Mouse (Mus musculus) right cerebral cortex, postnatal 14 days (tissue): ENCODE data around the gene Zdhhc21.

Experiments used
- DNase-seq: peaks from one replicate; pipeline ENCODE4 v3.0.0; 2022

The Zdhhc21 gene

GRCm38 (mm10) chr4:82859131-82860125, at the start of gene Zdhhc21:
Gene Zdhhc21, minus strand, starts transcription at chr4:82859958.
- DNase-seq, result peak; percentile 79

DNA sequence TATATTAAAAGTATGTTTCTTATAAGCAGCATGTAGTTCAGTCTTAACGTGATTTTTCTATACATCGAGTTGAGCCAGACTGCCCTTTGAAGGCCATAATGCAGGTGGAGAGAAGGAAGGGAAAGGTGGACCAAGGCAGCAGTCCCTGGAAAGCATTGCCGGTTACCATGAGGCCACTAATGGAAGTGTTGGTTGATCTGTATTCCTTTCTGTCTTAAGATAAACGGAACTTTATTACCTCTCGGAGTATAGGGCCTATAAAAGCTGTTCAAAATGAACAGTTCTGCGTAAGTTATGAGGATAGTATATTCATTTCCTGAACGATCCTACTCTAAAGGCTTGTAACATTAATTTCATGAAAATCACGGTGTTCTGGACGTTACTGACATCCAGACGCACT, 35.5 kb upstream of the Zdhhc21 start:
- no peak for DNase-seq

GRCm38 (mm10) chr4:82892247-82892646, 32.5 kb upstream of the Zdhhc21 start:
- DNase-seq, result no peak

- no peak for DNase-seq
Observed at GRCm38 (mm10) chr4:82891566-82891965, 31.8 kb upstream of the Zdhhc21 start.

DNA sequence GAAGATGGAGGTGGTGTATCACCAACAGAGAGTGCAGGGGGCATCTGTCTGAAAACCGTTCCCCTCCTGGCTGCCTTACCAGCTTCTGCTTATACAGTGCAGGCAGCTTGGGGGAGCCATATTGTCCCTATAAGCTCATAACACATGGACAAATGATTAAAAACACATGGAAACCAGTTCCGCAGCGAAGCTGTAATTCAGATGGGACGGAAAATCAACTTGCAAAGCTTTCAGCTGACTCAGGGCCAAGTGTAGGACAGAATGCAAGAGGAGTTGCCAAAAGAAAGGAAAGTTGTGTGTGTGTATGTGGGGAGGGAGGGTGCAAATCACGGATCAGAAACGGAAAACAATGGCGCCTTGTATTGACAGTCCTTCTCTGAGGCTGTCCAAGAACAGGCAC, 31.3 kb upstream of the Zdhhc21 start:
- no peak for DNase-seq

DNA sequence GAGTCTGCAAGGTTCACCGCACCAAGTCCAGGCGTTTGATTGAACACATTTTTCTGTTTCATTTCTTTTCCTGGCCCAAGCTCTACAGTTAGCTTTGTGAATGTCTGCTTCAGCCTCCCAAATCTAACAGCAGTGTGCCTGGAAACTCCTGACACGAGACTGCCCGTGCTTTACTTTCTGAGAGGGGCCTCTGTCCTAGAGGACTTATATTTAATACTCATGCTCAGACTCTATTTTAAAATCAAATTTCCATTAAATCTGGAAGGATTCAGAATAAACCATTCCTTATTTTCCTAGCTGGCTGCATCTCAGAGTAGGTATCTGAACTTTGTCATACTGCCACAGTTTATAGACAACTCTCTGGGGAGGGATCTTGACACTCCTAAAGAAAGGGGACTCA, 30.8 kb upstream of the Zdhhc21 start:
- no peak for DNase-seq

DNA sequence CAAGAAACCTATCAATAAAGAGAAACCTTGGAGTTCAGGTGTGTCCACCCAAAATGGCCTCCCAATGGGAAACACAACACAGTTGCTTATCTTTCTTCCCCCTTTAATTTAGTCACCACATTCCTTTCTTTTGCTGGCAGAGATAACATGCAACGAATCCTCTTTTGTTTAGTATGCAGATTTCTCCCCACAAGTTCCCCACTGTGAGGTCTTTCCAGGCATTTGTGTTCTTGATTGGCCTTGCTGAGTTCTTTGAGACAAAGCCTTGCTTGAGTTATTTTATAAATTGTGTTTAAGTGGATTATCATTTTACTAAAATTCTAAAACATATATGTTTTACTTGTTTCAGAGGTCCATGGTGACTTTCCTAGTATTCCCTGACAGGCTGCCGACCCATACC, 26.4 kb upstream of the Zdhhc21 start:
- no peak for DNase-seq

DNA sequence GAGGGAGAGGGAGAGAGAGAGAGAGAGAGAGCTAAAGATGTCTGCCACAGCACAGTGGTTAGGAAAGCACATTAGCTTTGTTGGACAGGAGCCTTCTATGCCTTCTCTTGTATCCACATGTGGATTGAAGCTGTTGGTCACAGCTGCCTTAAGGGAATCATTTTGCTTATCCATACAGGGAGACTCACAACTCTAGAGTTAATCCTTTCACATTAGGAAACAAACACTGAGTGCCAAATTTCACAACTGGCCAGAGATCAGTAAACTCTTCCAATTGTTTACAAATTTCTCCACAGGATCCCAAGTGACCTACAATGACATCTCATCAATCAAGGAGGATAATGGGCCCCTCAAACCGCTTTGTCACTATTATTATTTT, 25.8 kb upstream of the Zdhhc21 start:
- DNase-seq, result no peak

DNA sequence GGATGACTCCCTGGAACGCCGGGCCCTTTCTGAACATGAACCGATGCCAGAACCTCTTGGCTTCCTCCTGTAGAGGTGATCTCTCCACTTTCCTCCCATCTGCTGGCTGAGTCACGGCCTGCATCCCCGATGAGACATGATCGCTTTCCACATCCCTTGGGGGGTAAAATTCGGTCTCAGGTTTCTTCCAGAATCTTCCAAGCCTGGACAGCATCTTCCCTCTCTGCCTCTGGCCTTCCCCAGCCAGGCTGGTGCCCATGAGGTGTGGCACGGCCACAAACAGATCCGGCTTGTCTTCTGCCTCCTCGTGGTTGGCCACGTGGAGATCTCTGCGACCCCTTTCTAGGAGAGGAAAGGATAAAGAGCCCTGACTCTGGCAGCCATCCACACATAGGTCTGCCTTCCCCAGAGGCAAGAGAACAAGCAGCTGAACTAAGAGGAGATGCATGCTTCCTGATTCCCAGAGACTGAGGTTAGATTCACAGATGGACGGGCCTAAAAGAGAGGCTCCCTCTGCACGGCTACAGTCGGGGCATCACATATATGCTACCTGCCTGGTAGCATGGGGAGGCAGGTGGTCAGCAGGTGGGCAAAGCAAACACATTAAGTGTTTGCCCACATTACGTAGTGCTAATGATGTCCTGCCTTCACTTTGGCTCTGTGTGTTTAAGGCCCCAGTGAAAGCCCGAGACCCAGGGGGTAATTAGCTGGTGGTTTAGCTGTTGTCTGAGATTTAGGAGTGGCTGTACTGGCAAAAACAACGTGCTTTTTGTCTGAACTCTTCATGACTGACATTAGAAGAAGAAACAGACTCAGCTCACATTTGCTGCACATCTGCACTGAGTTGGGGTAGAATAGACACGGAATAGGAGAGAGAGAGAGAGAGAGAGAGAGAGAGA, 25.1 kb upstream of the Zdhhc21 start, which contains the start of gene Cer1:
Cer1 (minus strand) TSS at position 513 of the 899 bp plus-strand sequence.
- no peak for DNase-seq

DNA sequence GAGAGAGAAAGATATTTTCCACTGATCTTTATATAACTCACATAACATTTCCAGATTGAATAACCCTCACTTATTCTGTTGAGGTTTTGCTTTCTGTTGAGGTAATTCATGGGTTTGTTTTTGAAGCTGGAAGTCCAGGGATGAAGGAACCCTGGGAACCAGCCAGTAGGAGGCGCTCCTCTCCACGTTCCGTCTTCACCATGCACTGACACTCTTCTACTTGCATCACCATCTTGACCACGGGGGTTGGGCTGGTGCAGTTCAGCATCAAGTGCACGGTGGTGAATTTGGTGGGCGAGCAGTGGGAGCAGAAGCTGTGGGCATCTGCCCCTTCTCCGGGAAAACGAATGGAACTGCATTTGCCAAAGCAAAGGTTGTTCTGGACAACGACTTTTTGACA, 22.7 kb upstream of the Zdhhc21 start:
- DNase-seq, result no peak

DNA sequence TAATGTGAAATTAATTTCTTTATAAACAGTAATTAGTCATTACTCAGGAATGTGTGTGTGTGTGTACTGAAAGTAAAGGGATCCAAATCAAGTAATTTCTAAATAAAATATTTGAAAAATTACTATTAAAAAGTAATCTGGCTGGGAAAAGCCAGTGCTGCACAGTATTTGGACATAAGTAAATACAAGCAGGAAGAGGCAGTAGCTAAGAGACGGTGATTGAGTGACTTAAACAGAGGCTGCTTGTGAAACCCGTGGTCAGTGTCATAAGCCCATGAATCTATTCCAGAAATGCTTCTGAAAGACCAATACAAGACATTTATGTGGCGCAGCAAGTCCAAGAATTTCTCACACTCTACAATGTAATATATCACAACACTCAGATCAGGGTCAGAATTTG, 21.6 kb upstream of the Zdhhc21 start:
- DNase-seq, result no peak

DNA sequence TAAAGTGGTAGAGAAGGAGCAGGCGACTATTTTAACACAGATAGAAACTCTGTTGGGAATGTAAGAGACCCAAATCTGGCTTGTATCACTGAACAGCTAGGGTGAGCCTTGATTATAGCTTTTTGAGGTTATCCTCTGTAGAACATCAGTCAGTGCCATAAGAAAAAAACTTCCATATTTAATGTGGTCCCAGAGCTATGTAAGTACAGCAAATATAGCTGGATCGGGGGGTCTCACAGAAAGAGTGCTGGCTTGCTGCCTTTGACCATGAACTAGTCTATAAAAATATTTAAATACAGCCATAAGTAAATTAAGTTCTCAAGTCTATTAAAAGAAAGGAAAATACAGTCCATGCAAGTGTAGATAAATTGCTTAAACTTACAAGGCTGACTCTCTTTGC, 20.5 kb upstream of the Zdhhc21 start:
- DNase-seq, result no peak

DNA sequence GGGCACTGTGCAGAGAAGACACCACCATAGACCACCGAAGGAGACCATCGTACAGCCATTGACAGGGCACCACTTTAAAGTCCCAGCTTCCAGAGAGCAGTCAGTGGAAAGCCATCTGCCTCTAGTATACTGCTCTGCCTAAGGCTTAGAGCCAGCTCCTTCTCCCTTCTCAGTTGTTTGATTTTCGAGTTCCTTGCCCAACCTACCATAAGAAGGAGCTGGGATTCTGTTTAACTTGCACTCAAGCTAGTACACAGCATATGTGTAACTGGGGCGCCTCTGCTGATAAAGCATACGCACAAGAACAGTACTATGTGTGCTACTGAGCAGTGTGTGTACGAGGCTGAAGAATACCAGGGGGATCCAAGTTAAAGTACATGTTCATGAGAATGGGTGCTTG, 19.4 kb upstream of the Zdhhc21 start:
- no peak for DNase-seq

DNA sequence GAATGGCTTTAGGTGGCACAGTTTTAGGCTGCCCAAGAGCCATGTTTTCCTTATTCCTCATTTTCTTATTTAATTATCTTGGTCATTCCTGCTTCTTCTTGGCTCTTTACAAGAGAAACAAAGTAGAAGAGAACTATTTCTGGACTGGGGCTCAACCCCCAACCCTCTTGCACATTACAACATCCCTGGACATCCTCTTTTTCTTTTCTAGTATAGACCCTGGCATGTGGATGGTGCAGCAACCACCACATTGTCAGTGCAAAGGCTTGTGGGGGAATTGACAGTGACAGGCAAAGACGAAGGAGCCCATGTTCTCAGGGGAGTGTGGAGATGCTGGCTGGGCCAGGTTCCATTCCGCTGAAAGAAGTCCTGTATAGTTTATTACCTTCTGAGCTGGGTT, 16.9 kb upstream of the Zdhhc21 start:
- no peak for DNase-seq

DNA sequence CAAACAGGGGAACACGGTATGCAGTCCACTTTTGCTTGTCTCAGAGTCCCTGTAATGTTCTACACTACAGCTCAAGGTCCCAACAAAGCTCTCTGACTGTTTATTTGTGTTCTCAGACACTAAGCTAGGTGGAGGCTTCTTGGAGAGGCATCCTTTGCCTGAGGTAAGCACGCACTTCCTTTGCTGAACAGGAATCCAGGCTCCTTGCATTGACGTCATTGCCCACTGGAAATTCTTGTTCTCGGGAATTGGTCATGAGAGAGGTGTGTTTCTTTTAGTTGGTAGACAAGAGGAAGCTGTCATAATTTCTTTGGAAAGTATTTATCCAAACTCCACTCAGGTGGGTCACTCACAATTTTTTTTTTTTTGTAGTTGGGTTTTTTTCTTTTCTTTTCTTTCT, 15.8 kb upstream of the Zdhhc21 start:
- DNase-seq, result no peak

- no peak for DNase-seq
Observed at GRCm38 (mm10) chr4:82874791-82875190, 15.0 kb upstream of the Zdhhc21 start.

DNA sequence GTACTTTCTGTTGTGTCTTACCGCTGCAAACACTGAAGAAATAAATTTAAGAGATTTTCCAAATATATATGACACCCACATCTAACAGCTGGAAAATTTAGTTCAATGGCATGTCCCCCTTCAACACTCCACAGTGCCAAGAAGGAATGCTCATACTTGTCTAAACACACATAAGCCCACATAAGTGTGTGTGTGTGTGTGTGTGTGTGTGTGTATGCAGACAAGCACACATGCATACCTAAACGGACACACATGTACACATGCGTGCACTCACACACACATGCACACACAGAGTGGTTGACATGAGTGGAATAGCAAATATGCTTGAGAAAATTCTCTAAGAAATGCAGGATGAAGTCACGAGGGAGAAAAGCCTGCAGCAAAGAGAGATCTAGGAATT, 12.8 kb upstream of the Zdhhc21 start:
- no peak for DNase-seq

DNA sequence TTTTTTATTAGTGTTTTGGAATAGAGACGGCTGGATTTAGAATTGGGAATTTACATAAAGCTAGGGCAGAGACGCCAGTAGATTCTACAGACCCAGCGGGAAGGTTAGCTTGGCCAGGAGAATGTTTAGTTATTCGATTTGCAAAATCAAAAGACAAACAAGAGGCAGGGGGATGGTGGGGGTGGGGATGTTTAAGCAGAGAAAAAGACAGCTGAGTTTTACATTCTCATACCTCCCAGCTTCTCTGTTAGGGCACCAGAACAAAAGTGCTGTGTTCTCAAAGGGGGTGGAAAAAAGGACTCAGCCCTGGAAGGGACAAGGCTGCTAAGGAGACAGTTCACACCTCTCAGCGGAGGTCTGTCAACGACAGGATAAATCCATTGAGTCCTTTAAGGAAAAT, 12.4 kb upstream of the Zdhhc21 start:
- DNase-seq, result no peak

GRCm38 (mm10) chr4:82870931-82871330, 11.2 kb upstream of the Zdhhc21 start:
- no peak for DNase-seq

- DNase-seq, result no peak
Observed at GRCm38 (mm10) chr4:82867731-82868445, 8.1 kb upstream of the Zdhhc21 start.

- DNase-seq, result no peak
Observed at GRCm38 (mm10) chr4:82867111-82867510, 7.4 kb upstream of the Zdhhc21 start.

GRCm38 (mm10) chr4:82864974-82865699, 5.4 kb upstream of the Zdhhc21 start:
- no peak for DNase-seq
